Mouse (Mus musculus): ENCODE results near the gene Slc22a13. TPM values are rescaled to one million over a fixed set of nuclear protein-coding genes. Genes with fewer than 3 reads are reported as not detected.

Gene Slc22a13
- total RNA-seq, 2 experiments from 2014 or later: not detected

GRCm38 (mm10) chr9:119205756-119206155 lies 3.1 kb downstream of the Slc22a13 start:
- ATAC-seq (replicated peaks; ENCODE audit: low FRiP score, poor library complexity, severe bottlenecking): no peak

GRCm38 (mm10) chr9:119203617-119204016 lies 5.3 kb downstream of the Slc22a13 start:
- no peak for ATAC-seq (replicated peaks; ENCODE audit: low FRiP score, poor library complexity, severe bottlenecking)

DNA sequence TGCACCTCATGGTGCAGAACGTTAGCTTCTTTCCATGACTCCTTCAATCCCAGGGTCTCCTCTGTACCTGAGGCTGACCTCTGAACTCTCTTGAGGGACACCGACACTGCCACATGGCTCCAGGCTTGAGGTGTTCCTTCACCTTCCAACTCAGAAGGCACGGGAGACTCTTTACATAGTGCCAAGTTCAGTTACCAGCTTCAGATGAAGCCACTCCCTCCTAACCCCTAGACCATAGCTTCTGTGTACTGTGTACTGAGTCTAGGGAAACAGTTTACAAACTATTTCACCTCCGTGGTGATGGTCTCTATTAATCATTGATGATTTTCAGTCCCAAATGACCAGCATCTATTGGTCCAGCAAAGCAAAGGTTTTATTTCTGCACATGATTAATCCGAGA lies 7.2 kb downstream of the Slc22a13 start:
- ATAC-seq (replicated peaks; ENCODE audit: low FRiP score, poor library complexity, severe bottlenecking): no peak

- ATAC-seq (replicated peaks; ENCODE audit: low FRiP score, poor library complexity, severe bottlenecking): no peak
Observed at GRCm38 (mm10) chr9:119199151-119199861, 9.6 kb downstream of the Slc22a13 start.

- peak; percentile 51; the same call in 1 of the 2 replicates for ATAC-seq (replicated peaks; ENCODE audit: low FRiP score, poor library complexity, severe bottlenecking)
Observed at GRCm38 (mm10) chr9:119192202-119192990, 16.5 kb downstream of the Slc22a13 start.

GRCm38 (mm10) chr9:119181241-119181728 lies 27.6 kb downstream of the Slc22a13 start:
- no peak for ATAC-seq (replicated peaks; ENCODE audit: low FRiP score, poor library complexity, severe bottlenecking)

- no peak for ATAC-seq (replicated peaks; ENCODE audit: low FRiP score, poor library complexity, severe bottlenecking)
Observed at GRCm38 (mm10) chr9:119179292-119179691, 29.6 kb downstream of the Slc22a13 start.

DNA sequence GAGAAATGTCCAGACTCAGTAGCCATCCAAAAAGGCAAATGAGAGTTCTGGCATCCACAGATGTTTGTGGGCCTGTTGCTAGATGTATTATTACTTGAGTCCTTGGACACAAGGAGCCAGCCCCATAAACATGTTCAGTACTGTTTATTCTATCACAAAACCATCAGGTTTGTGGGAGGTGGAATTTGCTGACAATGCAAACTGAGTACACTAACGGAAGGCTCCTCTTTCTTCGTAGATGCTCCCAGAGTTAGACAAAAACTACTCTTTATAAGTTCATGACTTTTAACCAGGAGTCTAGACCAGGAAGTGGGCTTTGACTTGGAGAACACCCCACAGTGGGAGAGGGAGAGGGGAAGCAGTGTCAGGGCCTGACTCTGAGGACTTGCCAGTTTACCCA lies 41.3 kb downstream of the Slc22a13 start:
- ATAC-seq (replicated peaks; ENCODE audit: low FRiP score, poor library complexity, severe bottlenecking): no peak

- ATAC-seq (replicated peaks; ENCODE audit: low FRiP score, poor library complexity, severe bottlenecking): no peak
Observed at GRCm38 (mm10) chr9:119165548-119165947, 43.4 kb downstream of the Slc22a13 start.

GRCm38 (mm10) chr9:119164743-119165142 lies 44.2 kb downstream of the Slc22a13 start:
- ATAC-seq (replicated peaks; ENCODE audit: low FRiP score, poor library complexity, severe bottlenecking): no peak

DNA sequence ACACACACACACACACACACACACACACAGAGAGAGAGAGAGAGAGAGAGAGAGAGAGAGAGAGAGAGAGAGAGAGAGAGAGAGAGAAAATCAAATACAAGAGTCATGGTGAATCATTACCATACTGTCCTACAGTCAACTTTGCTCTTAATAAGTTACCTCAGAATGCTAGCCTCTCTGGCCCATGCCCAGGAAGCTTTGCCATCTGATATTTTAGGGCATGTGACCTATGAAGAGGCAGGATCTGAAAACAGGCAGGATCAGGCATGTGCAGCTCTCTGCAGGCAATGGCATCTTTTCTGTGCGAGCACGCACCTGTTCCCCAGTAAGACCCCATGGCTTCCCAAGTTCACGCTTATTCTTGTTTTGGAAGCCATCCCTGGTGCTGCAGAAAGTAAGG lies 48.2 kb downstream of the Slc22a13 start:
- ATAC-seq (replicated peaks; ENCODE audit: low FRiP score, poor library complexity, severe bottlenecking): no peak

DNA sequence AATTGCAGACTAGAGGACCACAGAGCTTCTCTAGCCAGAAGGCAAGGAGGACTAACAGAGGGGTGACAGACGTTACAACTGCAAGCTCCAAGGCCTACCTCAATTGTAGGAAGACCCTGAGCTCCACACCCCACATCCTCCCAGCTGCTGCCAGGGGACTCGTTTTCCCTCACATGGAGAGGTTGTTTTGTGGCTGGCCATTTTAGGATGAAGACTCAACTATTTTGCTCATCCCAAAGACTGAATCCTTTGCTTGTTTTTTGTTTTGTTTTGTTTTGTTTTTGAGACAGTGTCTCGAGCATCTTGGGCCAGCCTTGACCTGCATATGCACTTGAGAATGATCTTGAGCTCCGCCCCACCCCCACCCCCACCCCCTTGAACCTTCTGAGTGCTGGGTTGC lies 50.0 kb downstream of the Slc22a13 start, which contains the start of gene Gm47289:
Gm47289 (plus strand) TSS at position 301 of the 400 bp plus-strand sequence.
- ATAC-seq (replicated peaks; ENCODE audit: low FRiP score, poor library complexity, severe bottlenecking): no peak

DNA sequence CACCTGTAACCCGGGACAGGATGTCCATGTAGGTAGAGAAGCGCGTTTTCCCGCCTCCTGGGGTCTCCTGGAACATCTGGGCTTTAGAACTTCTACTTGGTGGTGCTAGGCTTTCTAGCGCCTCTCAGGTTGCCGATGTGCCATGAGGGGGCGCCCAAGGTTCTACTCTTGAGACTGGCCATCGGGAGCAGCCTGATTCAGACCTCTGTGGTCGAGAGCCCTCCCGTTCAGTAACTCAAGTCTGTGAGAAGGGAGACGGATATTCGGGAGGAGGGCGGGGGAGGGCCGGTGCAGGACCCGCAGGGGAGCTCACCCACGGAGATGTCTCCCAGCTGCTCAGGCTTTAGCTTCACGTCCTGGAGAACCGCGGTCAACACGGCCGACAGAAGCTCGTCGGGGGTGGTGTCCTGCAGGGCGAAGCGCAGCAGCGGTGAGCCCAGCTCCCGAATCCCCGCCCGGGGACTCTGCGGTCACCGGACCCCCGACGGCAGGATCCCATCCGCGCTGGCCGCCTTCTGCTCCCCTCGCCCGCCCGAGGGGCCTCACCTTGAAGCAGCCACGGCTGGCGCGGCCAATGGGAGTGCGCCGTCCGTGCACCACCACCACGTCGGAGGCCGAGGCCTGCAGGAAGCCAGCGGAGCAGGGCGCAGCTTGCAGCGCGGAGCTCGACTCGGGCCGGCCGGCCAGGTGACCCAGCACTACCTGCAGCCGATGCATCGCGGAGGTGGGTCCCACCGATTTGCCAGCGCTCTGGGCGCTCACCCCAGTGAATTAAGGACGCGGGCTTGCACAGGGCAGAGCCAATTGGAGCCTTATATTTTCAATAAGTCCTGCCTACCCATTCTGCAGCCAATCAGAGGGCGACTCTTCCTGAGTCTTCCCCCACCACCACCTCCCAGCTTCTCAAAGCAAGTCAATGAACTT lies 52.4 kb downstream of the Slc22a13 start, which contains the start of gene Acaa1b:
Acaa1b (minus strand) TSS at position 816 of the 924 bp plus-strand sequence.
- no peak for ATAC-seq (replicated peaks; ENCODE audit: low FRiP score, poor library complexity, severe bottlenecking)

GRCm38 (mm10) chr9:119155826-119156225 lies 53.1 kb downstream of the Slc22a13 start:
- no peak for ATAC-seq (replicated peaks; ENCODE audit: low FRiP score, poor library complexity, severe bottlenecking)

GRCm38 (mm10) chr9:119155416-119155815 lies 53.5 kb downstream of the Slc22a13 start:
- ATAC-seq (replicated peaks; ENCODE audit: low FRiP score, poor library complexity, severe bottlenecking): no peak

DNA sequence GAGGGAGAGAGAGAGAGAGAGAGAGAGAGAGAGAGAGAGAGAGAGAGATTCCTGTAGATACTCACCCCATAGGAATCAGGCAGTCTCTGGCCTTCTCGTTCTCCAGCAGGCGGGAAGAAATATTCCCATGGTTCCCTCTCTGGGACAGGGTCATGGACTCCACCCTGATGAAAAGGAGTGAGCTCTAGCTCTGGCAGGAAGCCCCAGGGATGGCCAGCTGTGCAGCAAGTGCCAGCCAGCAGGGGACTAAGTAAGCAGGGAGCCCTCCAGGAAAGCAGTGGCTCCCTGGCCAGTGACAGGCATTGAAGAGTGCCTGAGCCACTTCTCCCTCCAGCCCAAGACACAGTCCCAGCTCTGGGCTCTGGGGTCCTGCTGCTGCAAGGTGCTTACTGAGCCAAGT lies 57.1 kb downstream of the Slc22a13 start:
- ATAC-seq (replicated peaks; ENCODE audit: low FRiP score, poor library complexity, severe bottlenecking): no peak

- ATAC-seq (replicated peaks; ENCODE audit: low FRiP score, poor library complexity, severe bottlenecking): no peak
Observed at GRCm38 (mm10) chr9:119149601-119150000, 59.3 kb downstream of the Slc22a13 start.

DNA sequence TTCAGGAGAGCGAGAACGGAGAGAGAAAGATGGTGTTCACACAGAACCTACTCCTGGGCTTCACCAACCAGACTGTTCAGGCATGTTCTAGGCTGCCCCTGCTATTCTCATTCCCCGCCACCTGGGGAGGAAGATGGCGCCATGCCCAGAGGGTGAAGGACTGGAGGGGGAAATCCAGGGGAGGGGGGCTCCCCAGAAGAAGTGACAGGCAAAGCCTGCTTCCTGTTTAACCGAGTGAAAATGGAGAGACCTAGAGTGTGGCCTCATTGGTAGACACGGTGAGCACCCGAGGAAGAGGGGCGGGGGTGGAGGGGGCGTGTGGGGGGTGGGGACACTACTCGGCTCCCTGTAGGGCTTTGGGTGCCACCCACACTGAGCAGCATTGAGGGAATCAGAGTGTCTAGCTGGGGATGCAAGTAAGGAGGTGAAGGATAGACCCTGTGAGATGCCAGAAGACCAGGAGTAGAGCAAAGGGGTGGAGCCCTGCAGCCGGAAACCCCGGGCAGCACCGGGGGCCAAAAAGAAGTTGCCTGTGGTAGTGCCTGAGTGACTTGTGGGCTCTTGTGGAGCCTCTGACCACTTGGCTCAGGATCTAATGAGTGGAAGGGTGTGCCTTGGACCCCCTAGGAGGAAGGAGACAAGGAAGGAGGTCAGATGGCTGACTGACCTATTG lies 62.7 kb downstream of the Slc22a13 start:
- no peak for ATAC-seq (replicated peaks; ENCODE audit: low FRiP score, poor library complexity, severe bottlenecking)

DNA sequence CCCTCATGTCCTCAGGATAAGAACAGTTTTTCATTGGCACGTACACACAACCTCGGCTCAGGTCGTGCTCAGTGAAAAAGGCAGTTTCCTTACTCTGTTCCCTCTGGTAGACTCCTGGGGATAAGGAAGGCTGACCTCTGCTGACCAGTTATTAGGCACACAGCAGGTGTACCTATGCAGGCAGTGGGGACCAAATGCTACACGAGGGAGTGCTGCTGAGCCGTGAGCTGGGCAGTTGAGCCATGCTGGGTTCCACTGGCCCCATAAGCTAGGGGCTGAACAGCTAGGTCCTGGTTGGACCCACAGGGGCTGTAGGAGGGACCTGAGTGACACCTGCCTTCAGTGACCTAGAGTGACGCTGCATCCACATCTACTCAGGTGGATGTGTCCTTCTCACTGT lies 63.3 kb downstream of the Slc22a13 start:
- no peak for ATAC-seq (replicated peaks; ENCODE audit: low FRiP score, poor library complexity, severe bottlenecking)
